Mouse (Mus musculus): ENCODE measurements around the gene Tor3a. TPM values are rescaled to one million over a fixed set of nuclear protein-coding genes. Genes with fewer than 3 reads are reported as not detected.
A peak's percentile ranks its signal among the peaks of the same experiment; 100 is the strongest.

The Tor3a gene
- total RNA-seq, 2 experiments from 2014 or later: 7.0 to 8.0 TPM

DNA sequence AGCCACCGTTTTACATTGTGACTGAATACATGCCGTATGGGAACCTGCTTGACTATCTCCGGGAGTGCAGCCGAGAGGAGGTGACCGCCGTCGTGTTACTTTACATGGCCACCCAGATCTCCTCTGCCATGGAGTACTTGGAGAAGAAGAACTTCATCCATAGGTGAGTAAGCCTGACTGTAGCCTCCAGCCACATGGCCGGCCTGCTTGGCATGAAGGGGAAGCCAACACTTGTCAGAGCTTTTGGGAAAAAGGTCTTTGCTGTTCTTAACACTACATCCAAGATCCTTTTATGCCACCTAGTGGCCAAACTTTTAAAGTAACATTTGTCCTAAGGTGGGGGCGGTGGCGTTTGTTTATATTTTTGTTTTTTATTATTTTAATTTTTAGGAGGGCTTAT is 41.1 kb downstream of the Tor3a start:
- no peak for DNase-seq

DNA sequence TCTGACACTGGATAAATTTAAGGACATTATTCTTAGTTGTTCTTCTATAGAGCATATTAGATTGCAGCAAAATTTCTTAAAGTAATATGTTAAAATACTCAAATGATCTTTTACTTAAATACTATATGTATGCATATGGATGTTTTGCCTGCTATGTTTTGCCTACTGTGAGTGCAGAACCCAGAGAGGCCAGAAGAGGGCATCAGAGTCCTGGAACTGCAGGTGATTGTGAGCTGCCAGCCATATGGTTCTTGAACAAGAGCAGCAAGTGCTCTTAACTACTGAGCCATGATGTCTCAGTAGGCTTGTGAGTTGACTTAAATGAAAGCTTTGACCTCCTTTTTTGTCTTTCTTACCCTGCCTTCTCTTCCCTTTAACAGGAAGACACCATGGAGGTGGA is 43.2 kb downstream of the Tor3a start:
- DNase-seq: no peak

DNA sequence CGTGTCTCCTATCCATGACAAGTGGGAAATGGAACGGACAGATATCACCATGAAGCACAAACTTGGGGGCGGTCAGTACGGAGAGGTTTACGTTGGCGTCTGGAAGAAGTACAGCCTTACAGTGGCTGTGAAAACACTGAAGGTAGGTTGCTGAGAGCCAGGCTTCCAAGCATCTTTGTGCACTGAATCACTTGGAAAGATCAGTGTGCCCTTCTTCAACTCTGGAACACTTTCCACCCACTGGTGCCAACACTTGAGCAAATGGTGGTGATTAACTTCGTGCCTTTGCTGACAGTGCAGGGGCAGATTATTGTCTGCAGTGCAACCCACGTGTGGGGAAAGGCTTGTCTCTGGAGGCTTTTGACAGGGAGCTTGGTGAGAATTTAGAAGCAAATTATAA is 44.2 kb downstream of the Tor3a start:
- DNase-seq: no peak

DNA sequence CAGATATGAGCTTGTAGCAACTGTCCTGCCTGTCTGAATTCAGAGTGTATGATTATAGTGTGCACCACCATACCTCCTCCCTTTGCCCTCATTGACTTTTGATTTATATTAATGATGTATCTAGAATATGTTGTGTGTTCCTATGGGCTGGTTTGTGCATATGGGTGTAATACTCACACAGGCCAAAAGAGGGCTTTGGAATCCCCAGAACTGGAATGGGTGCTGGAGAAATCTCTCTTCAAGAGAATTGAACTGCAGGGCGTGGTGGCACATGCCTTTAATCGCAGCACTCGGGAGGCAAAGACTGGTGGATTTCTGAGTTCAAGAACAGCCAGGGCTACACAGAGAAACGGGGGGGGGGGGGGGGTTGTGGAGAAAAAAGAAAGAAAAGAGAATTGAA is 47.4 kb downstream of the Tor3a start:
- DNase-seq: no peak

DNA sequence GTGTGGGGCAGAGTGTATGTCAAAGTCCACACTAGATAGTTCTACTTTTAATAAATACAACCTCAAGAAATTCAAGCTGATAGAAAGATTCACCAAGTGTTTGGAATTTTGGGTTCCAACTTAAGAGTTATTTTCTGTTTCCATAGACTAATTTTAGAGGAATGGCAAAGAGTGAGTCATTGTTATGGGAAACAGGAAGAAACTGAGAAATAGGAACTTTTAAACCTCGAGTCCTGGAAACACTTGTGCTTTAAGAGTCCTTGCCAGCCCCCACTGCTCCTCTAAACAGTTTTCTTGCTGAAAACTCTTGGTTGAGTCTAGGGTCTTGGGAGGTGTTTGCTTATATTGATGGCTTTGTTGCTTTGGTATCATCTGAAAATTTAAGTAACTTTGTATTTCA is 49.9 kb downstream of the Tor3a start:
- no peak for DNase-seq

DNA sequence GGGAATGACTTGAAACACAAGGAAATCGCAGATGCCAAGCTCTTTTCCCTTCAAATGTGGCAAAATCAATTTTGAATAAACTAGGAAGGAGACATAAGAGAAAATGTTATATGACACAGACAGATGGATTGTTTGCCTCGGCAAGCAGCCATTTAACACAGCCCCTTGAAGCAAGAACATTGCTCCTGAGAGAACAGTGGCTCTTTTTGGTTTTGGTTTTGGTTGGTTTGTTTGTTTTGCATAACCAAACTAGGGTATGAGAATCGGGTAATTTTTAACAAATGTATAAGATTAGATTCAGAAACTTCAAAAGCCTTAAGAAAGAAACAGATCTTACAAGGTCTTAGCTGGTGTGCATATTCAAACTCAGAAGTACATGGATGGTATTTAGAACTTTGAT is 53.2 kb downstream of the Tor3a start:
- DNase-seq: no peak

DNA sequence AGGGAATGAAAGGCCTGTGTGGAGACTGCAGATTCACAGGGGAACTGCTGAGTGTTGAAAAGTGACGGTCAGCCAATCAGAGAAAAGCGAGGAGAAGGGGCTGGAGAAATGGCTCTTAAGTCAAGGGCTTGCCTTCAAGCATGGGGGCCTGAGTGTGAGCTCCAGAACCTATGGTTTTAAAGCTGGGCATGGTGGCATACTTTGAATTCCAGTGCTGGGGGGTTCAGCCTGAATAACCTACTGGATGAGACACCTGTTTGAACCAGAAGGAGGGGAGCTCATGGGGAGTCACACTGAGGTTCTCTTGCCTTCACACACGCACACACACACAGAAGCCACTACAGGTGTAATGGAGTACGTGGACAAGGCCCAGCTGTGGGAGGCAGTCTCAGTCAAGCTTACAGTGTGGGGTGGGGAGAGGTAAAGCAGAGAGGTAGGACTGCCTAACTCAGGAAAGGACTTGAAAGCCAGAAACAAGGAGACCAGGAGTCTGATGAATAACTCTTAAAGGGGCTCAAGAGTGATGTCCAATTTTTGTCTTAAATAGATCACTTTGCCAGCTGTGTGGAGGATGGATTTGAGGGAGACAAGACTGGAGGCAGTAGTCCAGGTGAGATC is 53.8 kb downstream of the Tor3a start:
- DNase-seq: no peak

DNA sequence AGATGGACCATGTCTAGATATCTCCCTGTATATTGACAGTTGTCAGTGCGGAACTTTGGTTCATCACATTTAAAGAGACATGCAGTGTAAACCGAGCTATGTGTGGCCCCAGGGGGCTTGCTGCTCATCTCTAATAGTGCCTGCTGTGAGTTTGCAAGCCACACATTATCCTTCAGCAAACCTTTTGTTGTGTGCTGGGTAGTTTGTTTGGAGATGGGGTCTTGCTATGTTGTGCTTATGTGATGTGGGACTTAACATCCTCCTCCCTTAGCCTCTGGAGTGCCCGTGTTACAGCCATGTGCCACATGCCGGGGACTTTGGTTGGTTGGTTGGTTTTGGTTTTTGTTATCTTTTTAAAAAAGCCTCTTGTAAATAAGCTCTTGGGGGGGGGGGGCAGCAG is 56.3 kb downstream of the Tor3a start:
- DNase-seq: no peak

DNA sequence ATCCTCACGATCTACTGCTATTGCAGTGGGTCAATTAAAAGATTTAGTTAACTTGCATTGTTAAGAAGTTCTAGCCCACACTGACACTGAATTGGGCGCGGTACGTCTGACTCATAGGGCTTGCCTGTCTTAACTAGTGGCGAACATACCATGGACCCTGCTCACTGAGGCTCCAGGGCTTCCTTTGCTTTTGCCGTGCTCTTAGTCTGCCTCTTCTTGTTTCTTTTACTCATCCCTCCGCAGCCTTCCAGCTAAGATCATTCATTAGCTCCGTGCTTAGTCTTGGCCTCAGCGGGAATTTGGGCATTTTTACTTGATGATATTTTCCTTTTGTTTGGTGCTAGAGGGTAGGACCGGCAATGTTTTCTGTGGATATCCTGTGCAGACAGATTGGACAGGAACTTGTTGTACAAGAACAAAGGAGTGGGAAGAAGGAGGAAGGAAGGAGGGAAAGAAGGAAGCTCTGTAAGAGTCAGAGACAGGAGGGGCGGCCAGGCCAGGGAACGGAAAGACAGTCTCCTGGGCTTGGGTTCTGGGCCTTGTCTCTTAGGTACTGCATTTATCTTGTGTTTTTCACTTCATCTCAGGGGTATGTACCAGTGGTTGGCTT is 57.1 kb downstream of the Tor3a start:
- no peak for DNase-seq

DNA sequence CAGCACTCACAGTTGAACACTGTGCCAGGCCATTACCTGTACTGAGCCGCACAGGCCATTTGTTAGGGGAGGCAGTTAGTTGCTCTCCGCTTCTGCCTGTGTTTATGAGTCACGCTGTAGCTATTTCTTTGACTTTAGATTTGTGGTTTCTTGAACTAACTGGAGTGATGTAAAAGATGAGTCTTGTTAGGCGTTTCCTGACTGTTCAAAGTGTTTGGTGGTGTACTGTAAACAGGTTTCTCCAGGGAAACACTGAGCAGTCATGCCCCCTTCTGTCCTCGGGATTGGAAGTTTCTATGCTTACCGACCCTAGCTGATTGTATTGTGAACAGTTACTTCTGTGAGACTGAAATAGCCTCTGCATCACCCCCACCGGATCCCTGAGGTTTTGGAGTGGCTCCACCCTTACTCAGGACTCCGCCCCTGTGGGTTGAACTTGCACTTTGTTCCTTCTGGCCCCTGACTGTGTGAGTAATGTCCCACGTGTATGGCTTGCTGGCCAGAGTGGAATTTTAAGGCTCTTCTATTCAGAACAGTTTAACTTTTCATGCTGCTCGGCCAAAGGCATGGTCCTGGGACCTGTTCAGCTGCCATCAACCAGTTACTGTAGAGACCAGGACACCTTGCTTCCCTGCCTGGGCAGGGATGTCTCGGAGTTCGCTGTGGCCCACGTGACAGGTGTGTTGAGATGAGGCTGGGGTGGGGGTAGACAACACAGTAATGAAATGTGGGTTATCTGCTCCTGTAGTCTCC is 58.6 kb downstream of the Tor3a start:
- peak; percentile 53 for DNase-seq

DNA sequence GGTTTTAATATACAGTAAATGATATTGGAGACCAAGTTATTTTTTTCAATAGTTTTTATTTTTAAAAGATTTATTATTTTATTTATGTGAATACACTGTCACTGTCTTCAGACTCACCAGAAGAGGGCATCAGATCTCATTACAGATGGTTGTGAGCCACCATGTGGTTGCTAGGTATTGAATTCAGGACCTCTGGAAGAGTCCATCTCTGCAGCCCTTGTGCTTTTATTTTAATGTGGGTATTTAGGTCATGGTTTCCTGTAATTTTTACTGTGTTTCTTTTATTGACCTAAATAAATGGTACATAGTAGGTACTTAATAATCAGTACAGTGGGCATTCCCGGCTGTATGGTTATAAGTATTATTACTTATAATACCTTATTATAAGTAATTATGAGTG is 59.4 kb downstream of the Tor3a start:
- DNase-seq: no peak

DNA sequence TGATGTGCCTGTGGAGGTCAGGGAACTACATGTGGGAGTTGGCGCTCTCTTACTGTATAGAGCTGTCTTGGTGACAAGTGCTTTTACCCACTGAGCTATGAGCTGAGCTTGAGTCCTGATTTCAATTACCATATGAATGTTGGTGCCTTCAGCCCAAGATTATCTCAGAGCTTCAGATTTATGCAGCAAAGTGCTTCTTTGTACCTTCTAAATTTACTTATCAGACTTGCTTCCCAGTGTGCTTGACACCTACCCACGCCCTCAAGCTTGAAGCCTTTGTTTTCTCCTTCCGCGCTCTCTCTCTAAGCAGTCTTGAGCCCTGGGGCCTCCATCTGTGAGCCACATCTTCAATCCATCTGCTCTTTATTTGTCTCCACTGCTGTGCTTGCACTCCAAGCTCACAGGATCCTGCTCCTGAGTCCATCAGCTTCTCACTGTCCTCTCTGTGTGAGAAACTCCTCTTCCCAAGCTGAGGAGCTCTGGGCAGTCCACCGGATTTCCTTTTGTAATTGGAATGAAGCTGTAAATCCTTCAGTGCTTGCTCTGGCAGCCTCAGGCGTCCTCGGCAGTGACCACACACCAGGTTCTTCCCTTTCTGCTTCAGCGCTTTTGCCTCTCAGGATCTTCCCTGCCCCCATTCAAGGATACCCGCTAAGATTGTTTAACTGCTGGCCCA is 60.2 kb downstream of the Tor3a start:
- no peak for DNase-seq

DNA sequence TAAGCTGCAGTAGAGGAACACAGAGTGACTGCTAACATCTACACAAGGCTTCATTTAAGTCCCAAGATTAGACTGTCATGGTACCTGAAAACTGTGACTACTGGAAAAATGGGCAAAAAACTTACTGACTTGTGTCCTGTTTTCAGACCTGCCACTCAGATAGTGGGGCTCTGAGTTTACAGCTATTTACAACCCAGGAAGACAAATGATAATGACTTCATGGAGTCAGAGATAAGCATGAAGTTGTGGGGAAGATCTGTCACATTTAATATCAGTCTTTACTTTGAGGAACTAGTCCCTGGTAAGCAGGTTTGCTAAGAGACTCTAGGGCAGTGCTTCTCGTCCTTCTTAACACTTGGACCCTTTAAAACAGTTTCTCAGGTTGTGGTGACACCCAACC is 63.9 kb downstream of the Tor3a start:
- no peak for DNase-seq

DNA sequence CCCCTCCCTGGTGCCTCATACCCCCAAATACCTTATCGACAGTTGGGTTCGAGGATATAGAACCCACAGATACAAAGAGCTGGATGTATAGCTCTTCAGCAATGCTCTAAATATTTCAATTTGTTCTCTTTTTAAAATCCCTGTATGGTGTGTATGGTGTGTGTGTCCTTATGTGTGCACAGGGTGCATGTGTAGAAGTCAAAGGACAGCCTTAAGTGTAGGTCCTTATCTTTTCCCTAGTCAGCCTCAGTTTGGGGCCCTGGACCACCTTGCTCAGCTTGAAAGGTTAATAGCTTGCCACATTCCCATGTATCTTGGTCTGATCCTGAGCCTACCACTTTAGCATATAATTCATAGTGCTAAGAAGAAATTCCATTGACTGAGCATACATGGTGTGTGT is 65.7 kb downstream of the Tor3a start:
- no peak for DNase-seq

DNA sequence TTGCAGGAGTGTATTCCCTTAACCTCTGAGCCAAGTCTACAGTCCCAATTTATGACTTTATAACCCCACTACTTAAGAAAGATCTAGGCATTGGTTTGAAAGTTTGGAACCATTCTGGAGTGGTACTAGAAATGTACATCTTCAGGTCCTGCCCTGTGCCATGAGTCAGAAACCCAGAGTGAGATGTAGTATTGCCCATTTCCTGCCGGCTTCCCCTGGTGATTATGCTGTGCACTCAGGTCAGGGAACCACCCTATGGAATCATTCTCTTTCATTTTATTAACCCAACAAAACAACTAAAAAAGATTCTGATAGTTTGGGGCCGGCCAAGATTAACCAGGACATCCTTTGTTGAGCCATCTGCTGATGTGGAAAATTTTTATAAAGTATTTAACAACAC is 68.2 kb downstream of the Tor3a start:
- no peak for DNase-seq

DNA sequence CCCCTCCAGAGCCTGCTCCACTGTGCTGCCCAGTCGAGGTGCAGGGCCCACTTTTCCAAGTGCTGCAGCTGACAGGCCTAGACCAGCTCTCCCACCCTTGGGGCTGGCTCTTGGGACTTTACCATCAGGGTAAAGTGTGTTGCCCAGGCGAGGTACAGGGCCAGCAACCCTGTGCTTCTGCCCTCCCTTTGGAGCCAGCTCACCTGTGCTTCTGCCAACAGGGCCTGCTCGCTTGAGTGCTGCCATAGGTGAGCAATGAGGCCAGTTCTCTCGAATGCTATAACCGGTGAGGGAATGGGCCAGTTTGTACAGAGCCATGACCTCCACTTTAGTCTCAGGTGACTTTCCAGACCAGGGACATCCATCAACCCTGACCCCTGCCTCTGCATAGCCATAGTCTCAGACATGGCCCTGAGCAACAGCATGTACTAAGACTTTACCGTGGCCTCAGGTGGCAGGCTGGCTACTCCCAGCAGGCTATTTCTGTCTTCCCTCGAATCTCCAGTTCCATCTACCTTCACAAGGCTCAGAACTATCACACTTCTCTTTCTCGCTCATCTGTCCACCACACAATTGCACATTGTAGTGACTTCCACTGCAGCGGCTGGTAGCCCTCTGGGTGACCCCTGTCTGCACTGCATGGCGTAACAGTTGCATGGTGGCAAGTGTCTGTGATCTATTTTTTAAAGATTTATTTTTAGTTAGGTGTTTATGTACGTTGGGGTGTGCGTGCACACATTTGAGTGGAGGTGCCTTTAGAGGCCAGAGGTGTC is 68.9 kb downstream of the Tor3a start:
- DNase-seq: no peak

Other genes with a start within 250 kb of the Tor3a start
- gene Soat1, start 200.0 kb downstream of the Tor3a start, total RNA-seq (2021): 10 to 100 TPM; 12.2 to 17.5 TPM
- gene Gm10031, start 150.3 kb downstream of the Tor3a start, total RNA-seq (2021): 10 to 100 TPM; 34.7 to 35.3 TPM
- 10 to 100 TPM; 16.1 to 18.7 TPM for gene Abl2, start 115.6 kb downstream of the Tor3a start, total RNA-seq (2021)
- gene Fam20b, start 44.7 kb upstream of the Tor3a start, total RNA-seq (2021): 10 to 100 TPM; 29.7 to 31.6 TPM
- gene Angptl1, start 164.2 kb upstream of the Tor3a start, total RNA-seq (2021): 10 to 100 TPM; 40.0 to 63.8 TPM